ENCODE assay signal across 12 mouse cellular contexts in genomic region chr6:140961987-140962386, GRCm38 (mm10).
DNase-seq lines count a peak whose midpoint lies in the region; ATAC-seq and TF ChIP-seq lines count a peak whose summit lies in the region.
"Had no signal": no experiment of that assay in that cellular context is flagged by ENCODE, and none has a peak within 500 bp of the region (broad histone marks: within the 10 kb centered on the region; RNA-seq: fewer than 3 reads in every experiment).

No protein-coding gene starts in this region.

- peak; percentile 35; the same call in 1 of the 2 replicates for ATAC-seq in neural tube, embryonic 11.5 days (ENCODE audit: insufficient read depth, low FRiP score, low TSS enrichment)
- peak; percentile 54; the same call in 1 of the 2 replicates for ATAC-seq in forebrain, embryonic 14.5 days
- ATAC-seq in lung, postnatal 0 days, result no peak
- ATAC-seq in CD4-positive, CD25-positive, alpha-beta regulatory T cell, adult 4 months, result no peak

- TF ChIP-seq EP300 in lung, postnatal 0 days (IDR thresholded peaks at IDR 0.05), result no peak

- H3K4me2 ChIP-seq in neural tube, embryonic 11.5 days (ENCODE audit: low read depth), result no peak overlapping the region
- H3K4me2 ChIP-seq in forebrain, embryonic 14.5 days (ENCODE audit: low read length), result peak overlapping the region; percentile 28
- no peak overlapping the region for H3K4me2 ChIP-seq in lung, postnatal 0 days (replicated peaks; ENCODE audit: low read depth, low read length)
- H3K4me2 ChIP-seq: embryonic facial prominence, embryonic 13.5 days had no signal

- no peak overlapping the region for H3K9ac ChIP-seq in neural tube, embryonic 11.5 days (ENCODE audit: low read length)
- H3K9ac ChIP-seq in forebrain, embryonic 14.5 days (ENCODE audit: low read length), result no peak overlapping the region
- H3K9ac ChIP-seq in lung, postnatal 0 days (replicated peaks; ENCODE audit: low read depth), result no peak overlapping the region
- H3K9ac ChIP-seq: embryonic facial prominence, embryonic 13.5 days had no signal

- no peaks in the 10 kb centered on the region for H3K4me1 ChIP-seq in neural tube, embryonic 11.5 days (ENCODE audit: control insufficient read depth, insufficient read depth, low read length)
- peaks cover 15% of the 10 kb centered on the region for H3K4me1 ChIP-seq in forebrain, embryonic 14.5 days (ENCODE audit: control insufficient read depth, insufficient read depth, low read length)
- no peaks in the 10 kb centered on the region for H3K4me1 ChIP-seq in lung, postnatal 0 days (ENCODE audit: insufficient read depth, low read depth, low read length)
- H3K4me1 ChIP-seq: embryonic facial prominence, embryonic 13.5 days had no signal

- WGBS in neural tube, embryonic 11.5 days, result 66% methylated on average over 11 of the region's 11 CpGs
- 26% methylated on average over 11 of the region's 11 CpGs for WGBS in forebrain, embryonic 14.5 days
- WGBS in lung, postnatal 0 days, result 75% methylated on average over 11 of the region's 11 CpGs

- no peaks in the 10 kb centered on the region for H3K9me3 ChIP-seq in neural tube, embryonic 11.5 days (ENCODE audit: control insufficient read depth, low read length)
- no peaks in the 10 kb centered on the region for H3K9me3 ChIP-seq in forebrain, embryonic 14.5 days (replicated peaks; ENCODE audit: control insufficient read depth, low read length)
- no peaks in the 10 kb centered on the region for H3K9me3 ChIP-seq in lung, postnatal 0 days (ENCODE audit: low read length)
- H3K9me3 ChIP-seq: embryonic facial prominence, embryonic 13.5 days had no signal

- intact Hi-C loops in gastrocnemius, postnatal 14 days (cut with DNase I; ENCODE audit: low total_unique reads), result no loop called here

- H3K36me3 ChIP-seq in neural tube, embryonic 11.5 days (ENCODE audit: control insufficient read depth, insufficient read depth, low read length), result no peaks in the 10 kb centered on the region
- no peaks in the 10 kb centered on the region for H3K36me3 ChIP-seq in forebrain, embryonic 14.5 days (ENCODE audit: control insufficient read depth, insufficient read depth, low read length)
- H3K36me3 ChIP-seq in lung, postnatal 0 days (ENCODE audit: insufficient read depth, low read length), result no peaks in the 10 kb centered on the region
- H3K36me3 ChIP-seq: embryonic facial prominence, embryonic 13.5 days had no signal

- no peak for TF ChIP-seq CTCF in lung, postnatal 0 days (IDR thresholded peaks at IDR 0.05)

- no peak overlapping the region for H3K4me3 ChIP-seq in neural tube, embryonic 11.5 days (ENCODE audit: low read depth, low read length)
- H3K4me3 ChIP-seq in forebrain, embryonic 14.5 days (ENCODE audit: low read depth, low read length), result no peak overlapping the region
- no peak overlapping the region for H3K4me3 ChIP-seq in lung, postnatal 0 days (ENCODE audit: low read depth, low read length)
- H3K4me3 ChIP-seq: embryonic facial prominence, embryonic 13.5 days had no signal

- DNase-seq in neural tube, embryonic 11.5 days (ENCODE audit: low spot score), result no peak
- DNase-seq in neural tube, embryonic 10.5 days (ENCODE audit: extremely low spot score, low spot score), result no peak
- DNase-seq in forebrain, embryonic 14.5 days (ENCODE audit: low spot score), result peak; percentile 49
- peak; percentile 41 to 52 for DNase-seq in kidney, postnatal 25 days
- DNase-seq in gastrocnemius, postnatal 14 days, result no peak
- no peak for DNase-seq in thymus, postnatal 4 days
- no peak for DNase-seq in lung, postnatal 0 days (ENCODE audit: low spot score)
- DNase-seq: adrenal gland, postnatal 10 days; liver; right cerebral cortex, postnatal 25 days had no signal

- no peak overlapping the region for H3K27ac ChIP-seq in neural tube, embryonic 11.5 days (ENCODE audit: low read depth, low read length)
- no peak overlapping the region for H3K27ac ChIP-seq in forebrain, embryonic 14.5 days (ENCODE audit: low read depth, low read length)
- no peak overlapping the region for H3K27ac ChIP-seq in lung, postnatal 0 days (ENCODE audit: low read length)
- H3K27ac ChIP-seq: embryonic facial prominence, embryonic 13.5 days had no signal

- H3K27me3 ChIP-seq in neural tube, embryonic 11.5 days (ENCODE audit: control insufficient read depth, insufficient read depth, low read length), result no peaks in the 10 kb centered on the region
- no peaks in the 10 kb centered on the region for H3K27me3 ChIP-seq in forebrain, embryonic 14.5 days (replicated peaks; ENCODE audit: control insufficient read depth, insufficient read depth, low read length)
- no peaks in the 10 kb centered on the region for H3K27me3 ChIP-seq in lung, postnatal 0 days (replicated peaks; ENCODE audit: insufficient read depth, low read length)
- H3K27me3 ChIP-seq: embryonic facial prominence, embryonic 13.5 days had no signal

Comparison
In these comparisons a context has a peak if more than half of its experiments do, and no peak if none do; other contexts are left out.
1. ATAC-seq: peak in neural tube, embryonic 11.5 days (single experiment) and forebrain, embryonic 14.5 days (single experiment); none in lung, postnatal 0 days (single experiment) and CD4-positive, CD25-positive, alpha-beta regulatory T cell, adult 4 months (single experiment).
2. DNase-seq: peak in forebrain, embryonic 14.5 days (single experiment) and kidney, postnatal 25 days (2 of 2); none in neural tube, embryonic 11.5 days (single experiment), neural tube, embryonic 10.5 days (single experiment), gastrocnemius, postnatal 14 days (single experiment), thymus, postnatal 4 days (single experiment) and lung, postnatal 0 days (single experiment).